23 mouse cellular contexts compared by ENCODE assay signal in the genomic region with DNA sequence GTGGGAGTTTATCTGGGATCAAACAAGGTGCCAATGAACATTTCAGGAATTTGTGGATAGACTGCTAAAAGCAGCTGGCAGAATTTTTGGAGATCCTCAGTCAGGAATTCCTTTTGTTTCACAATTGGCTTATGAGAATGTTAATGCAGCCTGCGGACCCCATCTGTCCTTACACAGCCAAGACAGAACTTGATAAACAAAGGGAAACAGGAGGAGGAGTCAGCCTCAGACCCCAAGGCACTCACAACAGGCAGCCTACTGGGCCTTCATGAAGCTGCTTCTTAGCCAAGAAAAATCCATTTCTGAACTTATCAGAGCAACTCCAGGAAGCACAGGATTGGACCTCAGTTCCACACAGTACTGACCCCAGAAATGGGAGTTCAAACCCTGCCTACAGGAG. TPM values are rescaled to one million over a fixed set of nuclear protein-coding genes. Genes with fewer than 3 reads are reported as not detected.
A peak's percentile ranks its signal among the peaks of the same experiment; 100 is the strongest.
DNase-seq lines count a peak whose midpoint lies in the region; ATAC-seq and TF ChIP-seq lines count a peak whose summit lies in the region.
"Had no signal": no experiment of that assay in that cellular context is flagged by ENCODE, and none has a peak within 500 bp of the region (broad histone marks: within the 10 kb centered on the region; RNA-seq: fewer than 3 reads in every experiment).

No protein-coding gene starts in this region.

- H3K27me3 ChIP-seq in hindbrain, embryonic 12.5 days = no peaks in the 10 kb centered on the region
- H3K27me3 ChIP-seq in hindbrain, embryonic 13.5 days = no peaks in the 10 kb centered on the region
- H3K27me3 ChIP-seq in lung, embryonic 15.5 days = no peaks in the 10 kb centered on the region
- H3K27me3 ChIP-seq in midbrain, embryonic 14.5 days (ENCODE audit: control insufficient read depth, insufficient read depth, low read length) = no peaks in the 10 kb centered on the region
- no peaks in the 10 kb centered on the region for H3K27me3 ChIP-seq in midbrain, embryonic 15.5 days (replicated peaks)
- H3K27me3 ChIP-seq in limb, embryonic 14.5 days (ENCODE audit: control insufficient read depth, insufficient read depth, low read length) = no peaks in the 10 kb centered on the region
- H3K27me3 ChIP-seq: CH12.LX; embryonic facial prominence, embryonic 15.5 days; forebrain, embryonic 15.5 days; heart, embryonic 13.5 days had no signal

- no peak overlapping the region for H3K4me2 ChIP-seq in hindbrain, embryonic 12.5 days (replicated peaks)
- H3K4me2 ChIP-seq in hindbrain, embryonic 13.5 days = no peak overlapping the region
- H3K4me2 ChIP-seq in lung, embryonic 15.5 days = no peak overlapping the region
- H3K4me2 ChIP-seq in midbrain, embryonic 14.5 days (ENCODE audit: low read length) = no peak overlapping the region
- H3K4me2 ChIP-seq in midbrain, embryonic 15.5 days = no peak overlapping the region
- H3K4me2 ChIP-seq in limb, embryonic 14.5 days (replicated peaks; ENCODE audit: low read depth, low read length, severe bottlenecking) = no peak overlapping the region
- H3K4me2 ChIP-seq: embryonic facial prominence, embryonic 15.5 days; forebrain, embryonic 15.5 days; heart, embryonic 13.5 days; hindbrain, embryonic 14.5 days had no signal

- ATAC-seq in hindbrain, embryonic 12.5 days (ENCODE audit: low FRiP score) = peak; percentile 40; the same call in 1 of the 2 replicates
- no peak for ATAC-seq in hindbrain, embryonic 13.5 days (ENCODE audit: low FRiP score)
- peak; percentile 64; the same call in 1 of the 2 replicates for ATAC-seq in lung, embryonic 15.5 days (ENCODE audit: borderline replicate concordance, extremely low read depth, low FRiP score, low TSS enrichment)
- ATAC-seq in midbrain, embryonic 14.5 days (ENCODE audit: low FRiP score, low TSS enrichment) = no peak; the same call in 1 of the 2 replicates
- ATAC-seq in midbrain, embryonic 15.5 days (replicated peaks) = no peak
- ATAC-seq in limb, embryonic 14.5 days (ENCODE audit: low FRiP score, low read depth) = peak; percentile 53; the same call in 1 of the 2 replicates
- ATAC-seq: forebrain, embryonic 15.5 days had no signal

- no peaks in the 10 kb centered on the region for H3K36me3 ChIP-seq in hindbrain, embryonic 12.5 days
- no peaks in the 10 kb centered on the region for H3K36me3 ChIP-seq in hindbrain, embryonic 13.5 days
- H3K36me3 ChIP-seq in lung, embryonic 15.5 days = no peaks in the 10 kb centered on the region
- no peaks in the 10 kb centered on the region for H3K36me3 ChIP-seq in midbrain, embryonic 14.5 days (ENCODE audit: control insufficient read depth, insufficient read depth, low read length)
- no peaks in the 10 kb centered on the region for H3K36me3 ChIP-seq in midbrain, embryonic 15.5 days (replicated peaks)
- H3K36me3 ChIP-seq in limb, embryonic 14.5 days (ENCODE audit: control insufficient read depth, insufficient read depth, low read length) = no peaks in the 10 kb centered on the region
- H3K36me3 ChIP-seq: embryonic facial prominence, embryonic 15.5 days; forebrain, embryonic 10.5 days; forebrain, embryonic 15.5 days; heart, embryonic 13.5 days had no signal

- no peak overlapping the region for H3K27ac ChIP-seq in hindbrain, embryonic 12.5 days
- no peak overlapping the region for H3K27ac ChIP-seq in hindbrain, embryonic 13.5 days
- H3K27ac ChIP-seq in lung, embryonic 15.5 days = no peak overlapping the region
- H3K27ac ChIP-seq in midbrain, embryonic 14.5 days (replicated peaks; ENCODE audit: low read depth, low read length) = no peak overlapping the region
- H3K27ac ChIP-seq in midbrain, embryonic 15.5 days = no peak overlapping the region
- H3K27ac ChIP-seq in limb, embryonic 14.5 days (replicated peaks; ENCODE audit: low read depth, low read length) = no peak overlapping the region
- H3K27ac ChIP-seq: embryonic facial prominence, embryonic 15.5 days; forebrain, embryonic 10.5 days; forebrain, embryonic 15.5 days; heart, embryonic 13.5 days; hindbrain, embryonic 14.5 days had no signal

- WGBS in hindbrain, embryonic 12.5 days = 30% methylated on average over 1 of the region's 1 CpGs
- WGBS in hindbrain, embryonic 13.5 days = 25% methylated on average over 1 of the region's 1 CpGs
- whole genome bisulfite sequencing in lung, embryonic 15.5 days = 7% methylated on average over 1 of the region's 1 CpGs
- 17% methylated on average over 1 of the region's 1 CpGs for WGBS in midbrain, embryonic 14.5 days
- 9% methylated on average over 1 of the region's 1 CpGs for WGBS in midbrain, embryonic 15.5 days
- WGBS in limb, embryonic 14.5 days = 12% methylated on average over 1 of the region's 1 CpGs

- no peak for DNase-seq in lung, postnatal 36 days
- DNase-seq in midbrain, embryonic 14.5 days = peak; percentile 10
- peak; percentile 13 for DNase-seq in limb, embryonic 14.5 days (ENCODE audit: low spot score)
- no peak for DNase-seq in adrenal gland, adult 8-10 months
- DNase-seq: adrenal gland, postnatal 14 days; cerebellum, adult 18-20 months; cerebellum, adult 9-11 months; cerebellum, postnatal 36 days; gastrocnemius, postnatal 36 days; heart, adult 11 months; heart, postnatal 36 days had no signal

- H3K9me3 ChIP-seq in hindbrain, embryonic 12.5 days (replicated peaks) = no peaks in the 10 kb centered on the region; the same call in 1 of the 2 replicates
- H3K9me3 ChIP-seq in hindbrain, embryonic 13.5 days = peaks cover 14% of the 10 kb centered on the region
- H3K9me3 ChIP-seq in lung, embryonic 15.5 days = no peaks in the 10 kb centered on the region
- H3K9me3 ChIP-seq in midbrain, embryonic 14.5 days (ENCODE audit: control insufficient read depth, low read length) = 0 out of 2 replicates have a peak, but pooled peaks cover 5% of the 10 kb centered on the region
- H3K9me3 ChIP-seq in midbrain, embryonic 15.5 days = no peaks in the 10 kb centered on the region
- peaks cover 7% of the 10 kb centered on the region; the same call in 1 of the 2 replicates for H3K9me3 ChIP-seq in limb, embryonic 14.5 days (ENCODE audit: control insufficient read depth, low read length)
- H3K9me3 ChIP-seq: embryonic facial prominence, embryonic 15.5 days; forebrain, embryonic 15.5 days had no signal

- no peaks in the 10 kb centered on the region for H3K4me1 ChIP-seq in hindbrain, embryonic 12.5 days
- H3K4me1 ChIP-seq in hindbrain, embryonic 13.5 days (replicated peaks) = 0 out of 2 replicates have a peak, but pooled peaks cover 2% of the 10 kb centered on the region
- no peaks in the 10 kb centered on the region for H3K4me1 ChIP-seq in lung, embryonic 15.5 days
- no peaks in the 10 kb centered on the region for H3K4me1 ChIP-seq in midbrain, embryonic 14.5 days (ENCODE audit: control insufficient read depth, insufficient read depth, low read length)
- H3K4me1 ChIP-seq in midbrain, embryonic 15.5 days = no peaks in the 10 kb centered on the region
- no peaks in the 10 kb centered on the region for H3K4me1 ChIP-seq in limb, embryonic 14.5 days (ENCODE audit: control insufficient read depth, insufficient read depth, low read length)
- H3K4me1 ChIP-seq: embryonic facial prominence, embryonic 15.5 days; forebrain, embryonic 10.5 days; forebrain, embryonic 15.5 days; heart, embryonic 13.5 days had no signal

- TF ChIP-seq POLR2A in limb, embryonic 14.5 days (IDR thresholded peaks at IDR 0.05; ENCODE audit: borderline replicate concordance, extremely low read depth, insufficient read depth, insufficient read length) = no peak

- H3K9ac ChIP-seq in hindbrain, embryonic 12.5 days = no peak overlapping the region
- H3K9ac ChIP-seq in hindbrain, embryonic 13.5 days = no peak overlapping the region
- H3K9ac ChIP-seq in lung, embryonic 15.5 days = no peak overlapping the region
- H3K9ac ChIP-seq in midbrain, embryonic 14.5 days (replicated peaks; ENCODE audit: low read length) = no peak overlapping the region
- no peak overlapping the region for H3K9ac ChIP-seq in midbrain, embryonic 15.5 days
- H3K9ac ChIP-seq in limb, embryonic 14.5 days (ENCODE audit: low read depth, low read length, severe bottlenecking) = no peak overlapping the region
- H3K9ac ChIP-seq: embryonic facial prominence, embryonic 15.5 days; forebrain, embryonic 15.5 days; heart, embryonic 13.5 days; hindbrain, embryonic 14.5 days had no signal

- no peak overlapping the region for H3K4me3 ChIP-seq in hindbrain, embryonic 12.5 days
- H3K4me3 ChIP-seq in hindbrain, embryonic 13.5 days = no peak overlapping the region
- H3K4me3 ChIP-seq in lung, embryonic 15.5 days = no peak overlapping the region
- no peak overlapping the region for H3K4me3 ChIP-seq in midbrain, embryonic 14.5 days (replicated peaks; ENCODE audit: low read depth, low read length)
- no peak overlapping the region for H3K4me3 ChIP-seq in midbrain, embryonic 15.5 days
- no peak overlapping the region for H3K4me3 ChIP-seq in limb, embryonic 14.5 days (replicated peaks; ENCODE audit: low read length)
- H3K4me3 ChIP-seq: embryonic facial prominence, embryonic 15.5 days; erythroblast, embryonic 14.5 days; forebrain, embryonic 10.5 days; forebrain, embryonic 15.5 days; heart, embryonic 13.5 days had no signal

RNA-seq across cellular contexts. Expression of gene Fgf12, which starts 56.2 kb away (rescaled TPM):
- polyA plus RNA-seq in hindbrain, embryonic 12.5 days (2016; fragmentation: Nextera tagmentation; extraction: Ambion mirVana) = 9.9 and 11.4 TPM in 2 replicates
- polyA plus RNA-seq in hindbrain, embryonic 13.5 days (2015; fragmentation: Nextera tagmentation; extraction: Ambion mirVana) = 26.3 and 26.9 TPM in 2 replicates
- polyA plus RNA-seq in lung, embryonic 15.5 days (2015; fragmentation: Nextera tagmentation; extraction: Ambion mirVana) = 2.1 and 3.4 TPM in 2 replicates
- 32.1 and 46.1 TPM in 2 replicates for polyA plus RNA-seq in midbrain, embryonic 14.5 days (2014; fragmentation: Nextera tagmentation; extraction: Ambion mirVana)
- 33.2 and 34.6 TPM in 2 replicates for polyA plus RNA-seq in midbrain, embryonic 15.5 days (2015; fragmentation: Nextera tagmentation; extraction: Ambion mirVana)
- polyA plus RNA-seq in limb, embryonic 14.5 days (2012; rRNA removed) = 4.7 and 6.0 TPM in 2 replicates
- 8.1 and 12.3 TPM in 2 replicates for polyA plus RNA-seq in limb, embryonic 14.5 days (2014; fragmentation: Nextera tagmentation; extraction: Ambion mirVana)
- 1 to 10 TPM; 1.8 to 4.0 (median 3.6) TPM for total RNA-seq in adrenal gland, adult 8-10 months (2022)
- total RNA-seq: CH12.LX, ES-E14 had no signal
- polyA plus RNA-seq: erythroblast, embryonic 14.5 days had no signal

Comparison
In these comparisons a context has a peak if more than half of its experiments do, and no peak if none do; other contexts are left out.
1. ATAC-seq: peak in hindbrain, embryonic 12.5 days (single experiment), lung, embryonic 15.5 days (single experiment) and limb, embryonic 14.5 days (single experiment); none in hindbrain, embryonic 13.5 days (single experiment), midbrain, embryonic 14.5 days (single experiment) and midbrain, embryonic 15.5 days (single experiment).
2. DNase-seq: peak in midbrain, embryonic 14.5 days (single experiment) and limb, embryonic 14.5 days (single experiment); none in lung, postnatal 36 days (single experiment) and adrenal gland, adult 8-10 months (single experiment).